Mouse (Mus musculus) urinary bladder, adult 18-20 months (tissue): ENCODE measurements around the gene Ppox.

ENCODE experiments used
- DNase-seq, 2 experiments: peaks; one replicate each; pipeline ENCODE4 v3.0.0; 2022; ENCODE audit warnings: low spot score in 2 of 2, mixed read lengths in 2 of 2

Ppox gene

GRCm38 (mm10) chr1:171265971-171266744 is 14.8 kb downstream of the Ppox start:
- no peak for DNase-seq

GRCm38 (mm10) chr1:171263666-171264461 is 17.1 kb downstream of the Ppox start:
- no peak for DNase-seq

- DNase-seq = no peak
Observed at GRCm38 (mm10) chr1:171263185-171263611, 17.8 kb downstream of the Ppox start.

GRCm38 (mm10) chr1:171262594-171263130 is 18.3 kb downstream of the Ppox start:
- DNase-seq = no peak

GRCm38 (mm10) chr1:171260316-171260715 is 20.7 kb downstream of the Ppox start:
- DNase-seq = no peak

GRCm38 (mm10) chr1:171258921-171259320 is 22.1 kb downstream of the Ppox start:
- no peak for DNase-seq

GRCm38 (mm10) chr1:171257781-171258180 is 23.2 kb downstream of the Ppox start:
- no peak for DNase-seq

- DNase-seq = no peak
Observed at GRCm38 (mm10) chr1:171256937-171257548, 23.9 kb downstream of the Ppox start.

GRCm38 (mm10) chr1:171256095-171256818 is 24.7 kb downstream of the Ppox start:
- no peak for DNase-seq

GRCm38 (mm10) chr1:171252415-171252814 is 28.6 kb downstream of the Ppox start:
- no peak for DNase-seq

GRCm38 (mm10) chr1:171251594-171252324 is 29.2 kb downstream of the Ppox start:
- no peak for DNase-seq

GRCm38 (mm10) chr1:171250680-171251593 is 30.0 kb downstream of the Ppox start, which contains the start of gene Ndufs2:
Ndufs2 (minus strand) TSS chr1:171251388.
- DNase-seq = no peak

- no peak for DNase-seq
Observed at GRCm38 (mm10) chr1:171249913-171250600, 30.9 kb downstream of the Ppox start, which contains the start of gene Adamts4. Adamts4 (plus strand) TSS chr1:171250421.

GRCm38 (mm10) chr1:171248386-171249226 is 32.4 kb downstream of the Ppox start:
- no peak for DNase-seq

GRCm38 (mm10) chr1:171247916-171248315 is 33.1 kb downstream of the Ppox start:
- no peak for DNase-seq

- no peak for DNase-seq
Observed at GRCm38 (mm10) chr1:171247453-171247841, 33.5 kb downstream of the Ppox start.

GRCm38 (mm10) chr1:171246709-171247452 is 34.1 kb downstream of the Ppox start:
- peak; percentile 91 to 96 for DNase-seq
